Mouse (Mus musculus): ENCODE results near the gene Itpkc.

The Itpkc gene

DNA sequence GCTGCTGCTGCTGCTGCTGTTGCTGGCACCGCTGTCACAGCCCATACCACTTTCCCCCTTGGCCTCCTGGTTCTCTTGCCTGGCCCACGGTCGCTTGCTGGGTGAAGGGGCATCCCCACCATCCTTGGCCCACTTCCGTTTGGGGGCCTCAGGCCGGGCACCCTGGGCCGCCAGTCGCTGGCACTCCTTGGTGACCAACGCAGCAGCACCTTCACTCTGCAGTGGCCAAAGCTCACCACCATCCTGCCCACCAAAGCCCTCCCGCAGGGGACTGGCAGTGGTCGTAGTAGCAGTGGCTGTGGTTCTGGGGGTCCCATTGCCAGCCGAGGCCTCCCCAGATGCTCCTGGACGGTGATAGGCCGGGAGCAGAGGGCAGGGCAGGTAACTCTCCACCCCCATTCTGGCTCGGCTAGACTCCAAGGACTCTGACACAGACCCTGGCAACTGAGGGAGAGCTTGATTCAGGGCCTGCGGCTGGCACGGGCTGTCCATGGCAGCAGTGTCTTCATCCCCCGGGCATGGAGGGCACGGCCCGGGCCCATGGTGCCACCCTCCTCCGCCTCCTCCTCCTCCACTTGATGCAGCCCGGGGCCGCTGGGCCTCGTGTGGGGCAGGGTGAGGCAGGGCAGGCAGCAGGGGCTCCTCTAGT is 63.3 kb downstream of the Itpkc start:
- DNase-seq (ENCODE audit: low read depth, low spot score), result no peak

DNA sequence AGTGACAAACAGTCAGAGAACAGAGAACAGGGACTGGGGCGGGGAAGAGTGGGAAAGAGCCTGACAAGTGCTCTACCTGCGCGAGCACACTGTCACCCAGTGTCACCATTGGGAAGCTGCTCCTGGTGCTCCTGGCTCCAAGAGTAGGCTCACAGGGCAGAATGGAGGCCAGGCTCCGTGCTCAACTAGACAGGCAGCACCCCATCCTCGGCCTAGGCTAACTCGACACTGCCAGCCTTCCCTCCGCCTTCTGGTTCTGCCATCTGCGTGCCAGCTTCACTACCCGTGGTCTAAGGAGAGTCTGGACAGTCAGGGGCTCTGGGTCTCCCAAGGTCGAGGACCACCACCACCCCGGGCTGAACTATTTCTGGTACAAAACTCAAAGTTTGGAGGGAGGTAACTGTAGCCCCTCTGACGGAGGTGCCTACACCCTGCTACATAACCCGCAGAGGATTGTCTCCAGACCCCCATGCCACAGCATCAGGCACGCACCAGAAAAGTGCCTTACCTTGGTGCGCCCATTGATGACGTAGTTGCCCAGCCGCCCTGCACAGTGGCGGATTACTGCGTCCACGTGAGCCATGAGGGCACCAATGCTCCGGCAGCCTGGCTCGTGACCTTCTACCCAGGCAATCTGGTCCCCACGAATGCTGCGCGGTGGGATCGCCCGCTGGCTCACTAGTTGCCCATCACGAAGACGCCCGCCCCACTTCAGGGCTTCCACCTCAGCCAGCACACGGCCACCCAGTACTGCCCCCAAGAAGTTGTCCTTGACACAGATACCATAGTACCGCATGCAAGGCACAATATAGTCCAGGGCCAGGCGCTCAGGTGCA is 64.1 kb downstream of the Itpkc start:
- DNase-seq (ENCODE audit: low read depth, low spot score), result no peak

DNA sequence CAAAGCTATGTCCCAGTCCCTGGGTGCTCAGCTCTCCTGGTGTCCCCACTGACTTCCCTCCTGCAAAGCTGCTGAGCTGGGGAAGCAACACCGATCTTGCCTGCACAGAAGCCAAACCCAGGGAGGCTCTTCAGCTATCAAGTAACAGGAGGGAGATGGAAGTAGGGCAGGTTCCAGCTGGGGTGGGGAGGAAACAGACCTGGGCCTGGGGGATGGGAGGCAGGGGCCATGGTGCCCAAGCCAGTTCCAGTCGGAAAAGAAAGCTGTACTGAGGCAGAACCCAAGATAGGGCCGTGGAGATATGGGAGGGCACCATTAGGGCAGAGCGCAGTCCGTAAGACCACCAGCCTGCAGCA is 65.0 kb downstream of the Itpkc start:
- DNase-seq (ENCODE audit: low read depth, low spot score), result no peak

DNA sequence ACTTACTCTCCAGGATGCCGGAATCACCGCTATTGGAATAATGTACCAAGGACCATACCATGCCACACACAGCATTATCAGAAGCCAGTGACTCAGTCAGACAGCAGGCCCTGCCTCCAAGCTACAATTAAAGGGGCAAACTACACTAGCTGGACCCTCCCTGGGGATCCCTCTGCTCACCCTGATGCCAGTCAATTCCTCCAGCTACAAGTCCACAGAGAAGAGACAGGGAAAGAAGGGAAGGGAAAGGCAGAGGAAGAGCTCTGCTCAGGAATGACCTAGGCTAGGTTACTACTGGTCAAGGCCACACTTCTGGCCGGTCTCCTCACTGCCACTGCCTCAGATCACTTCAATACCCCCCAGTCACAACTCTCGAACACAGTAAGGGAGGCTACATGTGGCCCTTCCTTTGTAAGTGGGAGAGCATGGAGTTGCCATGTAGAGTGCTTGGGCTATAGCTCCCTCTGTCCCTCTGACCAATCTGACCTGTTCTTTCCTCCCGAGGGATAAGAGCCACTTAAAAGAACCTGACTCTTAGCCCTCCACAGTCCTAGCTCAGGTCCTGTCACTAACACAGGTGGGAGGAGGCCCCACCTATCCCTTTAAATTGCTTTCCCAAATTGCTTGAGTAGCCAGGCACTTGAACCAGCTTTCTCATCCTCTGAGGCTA is 65.5 kb downstream of the Itpkc start:
- DNase-seq (ENCODE audit: low read depth, low spot score), result no peak

DNA sequence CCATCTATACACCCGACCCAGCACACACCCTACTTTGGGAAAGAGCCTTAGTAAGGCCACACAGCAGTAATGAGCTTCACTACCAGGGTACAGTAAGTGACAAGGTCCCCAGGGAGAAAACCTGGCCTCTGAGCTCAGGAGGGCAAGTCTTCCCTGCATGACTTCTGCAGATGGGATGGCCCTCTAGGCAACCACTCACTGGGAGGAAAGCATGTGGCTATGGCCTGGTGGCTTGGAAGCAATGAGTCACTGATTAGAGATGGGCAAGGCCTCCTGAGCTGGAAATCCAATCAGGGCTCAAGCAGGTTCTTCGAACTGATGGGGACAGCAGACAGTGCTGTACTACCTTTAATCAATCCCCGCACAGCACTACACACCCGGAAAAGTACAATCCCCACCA is 66.7 kb downstream of the Itpkc start:
- DNase-seq (ENCODE audit: low read depth, low spot score), result no peak

DNA sequence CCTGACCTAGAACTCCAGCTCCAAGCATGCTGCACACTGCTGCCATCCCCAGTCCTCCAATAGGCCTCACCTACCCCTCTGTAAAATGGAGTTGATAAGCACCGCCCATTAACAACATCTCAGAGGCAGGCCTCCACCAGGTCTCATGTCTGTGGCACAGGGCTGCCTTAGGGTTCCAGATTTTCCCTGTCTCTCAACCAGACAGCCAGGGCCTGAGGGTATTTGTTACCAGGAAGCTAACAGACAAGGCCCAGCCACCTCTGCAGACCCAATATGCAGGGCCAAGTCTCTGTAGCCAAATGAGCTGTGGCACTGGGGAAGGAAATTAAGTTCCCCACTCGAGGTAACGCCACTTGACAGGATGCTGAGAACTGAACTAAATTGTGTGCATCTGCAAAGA is 67.5 kb downstream of the Itpkc start:
- no peak for DNase-seq (ENCODE audit: low read depth, low spot score)

DNA sequence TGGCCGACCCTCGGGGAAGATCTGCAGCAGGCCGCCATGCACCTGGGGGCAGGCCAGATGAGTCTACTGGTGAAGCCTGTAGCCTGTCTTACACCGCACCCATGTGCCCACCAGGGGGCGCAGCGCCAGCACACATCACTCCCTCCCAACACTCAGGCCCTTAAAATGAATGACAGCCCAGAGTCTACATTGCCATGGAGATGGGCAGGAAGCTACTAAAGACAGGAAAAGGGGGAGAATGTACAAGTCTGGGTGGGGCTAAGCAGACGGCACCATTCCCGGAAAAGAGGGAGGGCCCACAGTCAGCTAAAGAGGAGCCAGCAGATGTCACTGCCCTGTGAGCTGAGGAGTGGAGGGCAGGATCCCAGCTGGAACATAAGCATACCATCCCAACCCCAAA is 68.6 kb downstream of the Itpkc start:
- peak; percentile 62 for DNase-seq (ENCODE audit: low read depth, low spot score)

DNA sequence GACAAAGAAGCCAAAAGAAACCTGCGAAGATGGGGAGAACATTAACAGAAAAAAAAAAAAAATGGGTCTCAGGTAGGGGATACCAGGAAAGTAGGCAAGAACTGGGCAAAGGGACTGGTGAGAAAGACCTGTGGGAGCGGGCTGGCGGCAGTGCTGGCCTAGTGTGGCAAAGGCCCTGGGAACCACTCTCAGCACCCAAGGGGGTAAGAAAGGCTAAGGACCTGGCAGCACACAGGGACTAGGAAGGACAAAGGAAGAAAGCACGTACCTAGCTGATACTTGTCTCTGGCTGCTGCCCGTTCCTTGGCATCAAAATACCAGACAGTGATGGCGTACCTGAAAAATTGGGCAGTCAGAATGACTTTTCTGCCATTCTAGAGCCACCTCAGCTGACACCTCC is 69.2 kb downstream of the Itpkc start:
- DNase-seq (ENCODE audit: low read depth, low spot score), result no peak

DNA sequence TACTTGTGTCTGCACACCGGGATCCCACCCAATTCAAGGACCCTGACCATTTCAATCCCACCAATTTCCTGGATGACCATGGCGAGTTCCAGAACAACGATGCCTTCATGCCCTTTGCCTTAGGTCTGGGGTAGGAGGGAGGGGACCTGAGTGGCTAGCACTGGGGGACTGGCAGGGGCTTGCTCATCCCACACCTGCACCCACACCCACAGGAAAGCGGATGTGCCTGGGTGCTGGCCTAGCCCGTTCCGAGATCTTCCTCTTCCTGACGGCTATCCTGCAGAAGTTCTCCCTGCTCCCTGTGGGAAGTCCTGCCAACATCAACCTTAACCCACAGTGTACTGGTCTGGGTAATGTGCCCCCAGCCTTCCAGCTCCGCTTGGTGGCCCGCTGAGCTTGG is 70.3 kb downstream of the Itpkc start:
- DNase-seq (ENCODE audit: low read depth, low spot score), result no peak
